Mouse (Mus musculus) intestine, embryonic 14.5 days (tissue): Measurements from ENCODE around the gene Nbl1. TPM values are rescaled to one million over a fixed set of nuclear protein-coding genes. Genes with fewer than 3 reads are reported as not detected.

Source experiments
- ATAC-seq: fragments of 200-750 bp; cut with Nextera tagmentation; replicated peaks from 2 replicates; pipeline ENCODE4 v1.8.0; 2017; ENCODE audit warnings: low read depth, moderate number of reproducible peaks, moderate TSS enrichment, moderate library complexity; ENCODE audit not compliant: low FRiP score, low TSS enrichment
- DNase-seq: peaks from one replicate; pipeline ENCODE4 v3.0.0-alpha.2; 2018; ENCODE audit warnings: low spot score
- H3K27ac ChIP-seq: fragments of 300-500 bp; sonication (generic); 2 replicates; pipeline ENCODE4 v1.5.1; 2014; ENCODE audit warnings: low read depth, mild to moderate bottlenecking, control low read depth
- H3K27me3 ChIP-seq: fragments of 300-500 bp; sonication (generic); replicated peaks from 2 replicates; pipeline ENCODE4 v1.6.1; 2014; ENCODE audit warnings: low read length, control low read depth; ENCODE audit not compliant: control insufficient read depth, insufficient read depth
- H3K36me3 ChIP-seq: fragments of 300-500 bp; sonication (generic); 2 replicates; pipeline ENCODE4 v1.6.1; 2014; ENCODE audit warnings: low read length, control low read depth; ENCODE audit not compliant: control insufficient read depth, insufficient read depth
- H3K4me1 ChIP-seq: fragments of 300-500 bp; sonication (generic); replicated peaks from 2 replicates; pipeline ENCODE4 v1.6.1; 2014; ENCODE audit warnings: low read length, control low read depth, mixed read lengths; ENCODE audit not compliant: control insufficient read depth, insufficient read depth
- H3K4me2 ChIP-seq: fragments of 300-500 bp; sonication (generic); 2 replicates; pipeline ENCODE4 v1.6.1; 2014; ENCODE audit warnings: low read length
- H3K4me3 ChIP-seq: fragments of 300-500 bp; sonication (generic); 2 replicates; pipeline ENCODE4 v1.5.1; 2014; ENCODE audit warnings: low read depth, low read length, control low read depth, mixed read lengths
- H3K9ac ChIP-seq: fragments of 300-500 bp; sonication (generic); 2 replicates; pipeline ENCODE4 v1.6.1; 2014; ENCODE audit warnings: mild to moderate bottlenecking, low read length
- H3K9me3 ChIP-seq: fragments of 300-500 bp; sonication (generic); 2 replicates; pipeline ENCODE4 v1.6.1; 2016; ENCODE audit warnings: low read length, control low read depth; ENCODE audit not compliant: control insufficient read depth
- WGBS: fragments of 180-500 bp; shearing (Covaris S2); extraction: QIAGEN DNeasy Blood & Tissue Kit; methylation state at CpG from one replicate; pipeline ENCODE4 v1.1.7; 2014; 5-methylcytosine and 5-hydroxymethylcytosine counted together
- polyA plus RNA-seq: library from polyadenylated mRNA; unstranded; fragments of >200 nt; fragmentation: Nextera tagmentation; extraction: Ambion mirVana; gene quantifications from 2 replicates; pipeline ENCODE4 v1.2.1, GENCODE M21; 2014

Gene Nbl1
- polyA plus RNA-seq, 1 experiment from 2014 or later: 55.5 TPM

DNA sequence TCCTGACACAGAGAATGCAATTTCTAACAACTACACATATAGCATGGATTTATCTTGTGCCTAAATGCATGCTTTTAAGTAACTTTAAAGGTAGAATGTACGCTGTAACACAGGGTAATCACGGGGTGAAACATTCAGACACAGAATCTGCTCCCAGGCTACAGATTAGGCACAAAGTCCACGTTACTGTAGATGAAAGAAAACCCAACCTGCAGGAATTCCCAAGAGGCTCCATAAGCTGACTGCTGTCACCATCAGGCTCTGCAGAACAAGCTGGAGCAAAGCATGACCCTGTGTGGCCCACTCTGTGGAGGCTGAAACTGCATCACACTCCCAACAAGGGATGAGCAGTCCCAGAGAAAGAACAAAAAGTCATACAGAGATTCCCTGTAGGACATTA is 19.7 kb upstream of the Nbl1 start:
- 62% methylated on average over 3 of the region's 3 CpGs for WGBS
- no peaks in the 10 kb centered on the region for H3K27me3 ChIP-seq
- H3K27ac ChIP-seq: no peak overlapping the region
- H3K4me2 ChIP-seq: no peak overlapping the region
- no peak overlapping the region for H3K4me3 ChIP-seq
- no peak overlapping the region for H3K9ac ChIP-seq
- no peak for DNase-seq
- H3K36me3 ChIP-seq: no peaks in the 10 kb centered on the region
- H3K4me1 ChIP-seq: peaks cover 20% of the 10 kb centered on the region
- no peaks in the 10 kb centered on the region for H3K9me3 ChIP-seq
- no peak for ATAC-seq

DNA sequence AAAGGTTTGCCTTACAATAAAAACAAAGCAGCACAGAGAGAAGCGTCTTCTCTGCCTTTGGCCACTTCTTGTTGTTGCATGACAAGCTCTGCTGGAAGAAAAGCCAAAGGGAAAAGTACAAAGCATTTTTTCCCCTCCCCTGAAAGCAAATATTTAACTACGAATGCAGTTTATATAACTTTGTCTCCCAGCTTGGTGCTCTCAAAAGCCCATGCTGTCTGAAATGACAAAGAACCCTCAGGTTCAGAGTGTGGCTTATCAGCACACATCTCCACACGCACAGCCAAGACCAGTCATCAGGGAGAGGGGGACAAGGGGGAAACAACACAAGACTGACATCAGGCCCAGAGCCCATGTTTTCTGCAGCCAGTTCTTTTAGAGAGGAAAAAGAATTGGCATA is 18.6 kb upstream of the Nbl1 start:
- 26% methylated on average over 3 of the region's 3 CpGs for WGBS

DNA sequence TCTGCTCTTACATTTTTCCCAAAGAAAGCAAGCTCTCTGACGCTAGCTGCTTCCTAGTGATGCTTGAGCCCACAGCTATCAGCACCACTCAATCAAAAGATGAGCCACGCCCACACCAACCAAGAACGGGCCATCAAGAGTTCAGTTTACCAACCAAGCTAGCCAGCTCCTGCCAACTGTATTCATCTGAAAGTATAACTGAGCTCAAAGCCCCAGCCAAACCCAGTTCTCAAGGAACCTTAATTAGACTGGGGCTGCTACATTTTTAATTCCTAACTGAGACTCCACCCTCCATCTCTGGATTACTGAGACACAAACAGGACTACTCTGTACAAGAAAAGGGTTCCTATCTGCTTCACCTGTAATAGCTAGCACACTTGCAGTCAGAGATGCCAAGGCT is 18.1 kb upstream of the Nbl1 start:
- Histone ChIP-seq H3K27ac (peak overlapping the region; percentile 64), H3K36me3 (no peaks in the 10 kb centered on the region), H3K27me3 (no peaks in the 10 kb centered on the region), H3K4me1 (peaks cover 20% of the 10 kb centered on the region), H3K9ac (0 out of 2 replicates have a peak overlapping the region, but pooled peaks have one; percentile 22), H3K9me3 (no peaks in the 10 kb centered on the region), H3K4me3 (no peak overlapping the region), H3K4me2 (peak overlapping the region; percentile 1; the same call in 1 of the 2 replicates)
- no peak for DNase-seq
- 54% methylated on average over 3 of the region's 3 CpGs for WGBS
- no peak for ATAC-seq

More for the DNA sequence above, 18.6 kb upstream of the Nbl1 start:
- 0 out of 2 replicates have a peak overlapping the region, but pooled peaks have one; percentile 1 for H3K4me2 ChIP-seq
- ATAC-seq: no peak
- peaks cover 20% of the 10 kb centered on the region for H3K4me1 ChIP-seq
- H3K4me3 ChIP-seq: no peak overlapping the region
- no peak for DNase-seq
- no peaks in the 10 kb centered on the region for H3K36me3 ChIP-seq
- no peaks in the 10 kb centered on the region for H3K27me3 ChIP-seq
- H3K27ac ChIP-seq: peak overlapping the region; percentile 64
- 0 out of 2 replicates have a peak overlapping the region, but pooled peaks have one; percentile 22 for H3K9ac ChIP-seq
- H3K9me3 ChIP-seq: no peaks in the 10 kb centered on the region

DNA sequence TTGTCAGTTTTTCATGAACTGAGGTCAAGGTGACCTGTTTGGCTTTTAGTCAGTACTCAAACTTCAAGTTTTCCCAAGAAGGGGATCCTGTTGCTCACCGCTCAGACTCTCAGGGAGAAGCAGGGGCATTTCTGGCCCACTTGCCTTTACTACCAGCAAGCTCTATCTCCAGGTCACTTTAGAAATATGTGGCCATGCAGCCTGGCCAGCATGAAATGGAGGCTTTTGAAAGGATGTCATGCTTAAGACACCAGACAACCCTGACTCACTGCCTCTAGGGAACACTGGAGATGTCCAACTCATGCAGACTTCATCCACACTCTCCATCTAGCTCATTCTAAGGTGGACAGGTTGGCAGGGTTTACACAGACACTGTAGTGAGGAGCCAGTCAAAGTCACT is 12.7 kb upstream of the Nbl1 start:
- Histone ChIP-seq H3K9me3 (no peaks in the 10 kb centered on the region), H3K27me3 (no peaks in the 10 kb centered on the region), H3K4me3 (no peak overlapping the region), H3K9ac (no peak overlapping the region), H3K4me2 (no peak overlapping the region), H3K36me3 (peaks cover 37% of the 10 kb centered on the region), H3K27ac (no peak overlapping the region), H3K4me1 (peaks cover 2% of the 10 kb centered on the region; the same call in 1 of the 2 replicates)
- ATAC-seq (no peak), DNase-seq (no peak)
- WGBS: 94% methylated on average over 1 of the region's 1 CpGs

DNA sequence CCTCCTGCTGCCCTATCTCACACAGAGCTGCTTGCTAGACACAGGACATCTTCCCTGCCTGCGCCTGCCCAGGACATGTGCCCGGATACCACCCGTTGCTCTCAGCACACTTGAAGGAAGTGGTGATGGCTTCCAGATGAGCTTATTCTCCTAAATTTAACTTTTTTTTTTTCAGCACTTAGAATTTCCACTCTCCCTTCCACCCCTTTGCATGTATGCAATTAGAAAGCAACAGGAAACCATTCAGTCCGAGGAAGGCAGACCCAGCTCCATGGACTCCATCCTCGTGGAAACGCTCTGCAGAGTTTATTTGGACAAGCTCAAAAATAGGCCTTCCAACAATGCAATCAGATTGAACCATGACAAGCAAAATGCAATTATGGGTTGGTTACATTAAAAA is 8.8 kb upstream of the Nbl1 start:
- 80% methylated on average over 6 of the region's 6 CpGs for WGBS
- Histone ChIP-seq H3K36me3 (peaks cover 37% of the 10 kb centered on the region), H3K9ac (no peak overlapping the region), H3K4me2 (no peak overlapping the region), H3K4me3 (no peak overlapping the region), H3K9me3 (no peaks in the 10 kb centered on the region), H3K4me1 (no peaks in the 10 kb centered on the region), H3K27me3 (no peaks in the 10 kb centered on the region), H3K27ac (no peak overlapping the region)
- DNase-seq (no peak), ATAC-seq (no peak)

DNA sequence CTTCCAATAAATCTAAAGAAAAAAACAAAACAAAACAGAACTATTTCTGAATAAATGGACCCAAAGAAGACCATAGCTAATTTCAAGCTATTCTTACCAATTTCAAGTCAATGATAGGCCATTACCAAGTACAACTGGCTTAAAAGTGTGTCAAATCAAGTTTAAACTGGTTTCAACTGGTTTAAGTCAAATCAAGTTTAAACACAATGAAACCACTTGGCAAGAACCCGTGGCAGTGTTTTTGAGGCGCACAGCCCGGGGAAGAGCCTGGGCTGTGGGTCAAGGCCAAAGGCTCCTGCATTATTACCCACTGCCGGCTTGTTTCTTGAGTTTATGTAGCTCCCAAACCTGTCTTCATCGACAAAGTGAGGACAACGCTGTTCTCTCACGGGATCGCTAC is 7.5 kb upstream of the Nbl1 start:
- Histone ChIP-seq H3K4me2 (no peak overlapping the region), H3K9ac (no peak overlapping the region), H3K27me3 (no peaks in the 10 kb centered on the region), H3K4me1 (no peaks in the 10 kb centered on the region), H3K36me3 (peaks cover 37% of the 10 kb centered on the region), H3K9me3 (no peaks in the 10 kb centered on the region), H3K4me3 (no peak overlapping the region), H3K27ac (no peak overlapping the region)
- ATAC-seq: no peak
- 94% methylated on average over 8 of the region's 8 CpGs for WGBS
- DNase-seq: no peak

DNA sequence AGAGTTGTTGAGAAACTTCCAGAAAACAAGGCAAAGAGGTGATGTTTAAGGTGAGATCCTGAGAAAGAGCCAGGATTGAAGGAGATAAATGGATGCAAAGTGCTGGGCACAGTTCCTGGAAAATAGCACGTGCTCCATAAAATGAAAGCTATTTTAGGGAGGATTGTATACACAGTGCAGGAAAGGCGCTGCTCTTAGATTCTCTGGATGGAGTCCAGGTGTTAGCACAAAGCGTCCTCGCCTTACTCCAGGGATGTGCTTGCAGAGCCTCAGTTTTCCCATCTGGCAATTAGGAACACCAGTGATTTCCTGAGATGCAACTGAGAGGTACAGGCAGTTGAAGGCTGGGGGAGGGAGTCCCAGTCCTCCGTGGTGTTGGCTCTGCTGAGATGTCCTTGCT is 3.4 kb upstream of the Nbl1 start:
- peaks cover 8% of the 10 kb centered on the region for H3K9me3 ChIP-seq
- peaks cover 6% of the 10 kb centered on the region; the same call in 1 of the 2 replicates for H3K4me1 ChIP-seq
- H3K4me3 ChIP-seq: no peak overlapping the region
- 0 out of 2 replicates have a peak, but pooled peaks cover 1% of the 10 kb centered on the region for H3K36me3 ChIP-seq
- DNase-seq: no peak
- ATAC-seq: peak; percentile 44; the same call in 1 of the 2 replicates
- no peak overlapping the region for H3K4me2 ChIP-seq
- peaks cover 17% of the 10 kb centered on the region; the same call in 1 of the 2 replicates for H3K27me3 ChIP-seq
- H3K27ac ChIP-seq: no peak overlapping the region
- H3K9ac ChIP-seq: no peak overlapping the region
- 41% methylated on average over 5 of the region's 5 CpGs for WGBS

DNA sequence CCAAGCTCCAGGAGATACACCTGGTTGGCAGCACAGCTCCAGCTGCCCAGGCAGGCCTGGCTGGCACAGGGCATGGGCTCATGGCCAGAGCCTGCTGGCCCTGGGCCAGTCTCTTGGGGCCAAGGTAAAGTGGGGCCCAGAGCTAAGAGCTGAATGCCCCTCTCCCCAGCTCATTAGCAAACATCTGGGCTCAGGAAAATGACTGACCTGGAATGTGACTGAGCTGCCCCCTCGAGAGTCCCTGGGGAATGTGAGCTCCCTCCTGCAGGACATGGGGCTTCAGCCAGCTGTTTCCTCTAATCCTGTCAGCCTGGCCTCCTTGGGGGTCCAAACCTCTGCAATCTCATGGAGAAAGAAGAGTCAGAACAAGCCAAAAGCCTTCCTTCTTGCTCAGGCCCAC is 2.6 kb upstream of the Nbl1 start:
- 0 out of 2 replicates have a peak, but pooled peaks cover 3% of the 10 kb centered on the region for H3K36me3 ChIP-seq
- 26% methylated on average over 1 of the region's 1 CpGs for WGBS
- H3K4me1 ChIP-seq: peaks cover 10% of the 10 kb centered on the region; the same call in 1 of the 2 replicates
- H3K4me2 ChIP-seq: no peak overlapping the region
- peaks cover 23% of the 10 kb centered on the region; the same call in 1 of the 2 replicates for H3K27me3 ChIP-seq
- ATAC-seq (no peak), DNase-seq (no peak)
- H3K27ac ChIP-seq: peak overlapping the region; percentile 29
- no peak overlapping the region for H3K4me3 ChIP-seq
- H3K9me3 ChIP-seq: peaks cover 8% of the 10 kb centered on the region
- no peak overlapping the region for H3K9ac ChIP-seq

DNA sequence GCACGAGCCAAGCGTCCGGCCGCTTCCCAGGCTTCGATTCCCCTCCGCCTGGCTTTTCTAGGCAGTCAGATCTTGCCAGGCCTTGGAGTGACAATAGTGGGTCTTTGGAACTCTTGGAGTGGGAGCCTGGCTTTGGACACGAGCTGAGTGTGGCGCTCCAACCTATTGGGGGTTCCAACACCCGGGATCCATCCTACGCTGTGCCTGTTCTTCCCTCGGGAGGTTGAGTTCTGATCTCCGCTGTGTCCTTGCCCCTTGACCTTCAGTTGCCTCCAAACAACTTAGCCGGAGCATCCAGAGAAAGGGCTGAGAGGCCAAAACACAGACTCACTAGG is 370 bp upstream of the Nbl1 start:
- peak overlapping the region; percentile 89 for H3K4me2 ChIP-seq
- H3K4me1 ChIP-seq: peaks cover 10% of the 10 kb centered on the region; the same call in 1 of the 2 replicates
- H3K4me3 ChIP-seq: peak overlapping the region; percentile 71
- no peak for DNase-seq
- H3K36me3 ChIP-seq: 0 out of 2 replicates have a peak, but pooled peaks cover 3% of the 10 kb centered on the region
- H3K27ac ChIP-seq: no peak overlapping the region
- 25% methylated on average over 13 of the region's 13 CpGs for WGBS
- H3K9me3 ChIP-seq: peaks cover 8% of the 10 kb centered on the region
- peak overlapping the region; percentile 73 for H3K9ac ChIP-seq
- H3K27me3 ChIP-seq: peaks cover 25% of the 10 kb centered on the region; the same call in 1 of the 2 replicates
- no peak; the same call in 1 of the 2 replicates for ATAC-seq
